Mouse (Mus musculus) CD4-positive, CD25-positive, alpha-beta regulatory T cell, adult 2 months (primary cell): ENCODE measurements at regions not wholly inside any gene's neighbourhood (a gene's known extent, or its start where the extent isn't known, plus 50 kb on each side); places are given as distances from the start of the nearest gene placed in this dataset.

Experiments used
- DNase-seq: peaks from one replicate; pipeline ENCODE4 v3.0.0-alpha.2; 2012; ENCODE audit warnings: low read depth, low spot score

DNA sequence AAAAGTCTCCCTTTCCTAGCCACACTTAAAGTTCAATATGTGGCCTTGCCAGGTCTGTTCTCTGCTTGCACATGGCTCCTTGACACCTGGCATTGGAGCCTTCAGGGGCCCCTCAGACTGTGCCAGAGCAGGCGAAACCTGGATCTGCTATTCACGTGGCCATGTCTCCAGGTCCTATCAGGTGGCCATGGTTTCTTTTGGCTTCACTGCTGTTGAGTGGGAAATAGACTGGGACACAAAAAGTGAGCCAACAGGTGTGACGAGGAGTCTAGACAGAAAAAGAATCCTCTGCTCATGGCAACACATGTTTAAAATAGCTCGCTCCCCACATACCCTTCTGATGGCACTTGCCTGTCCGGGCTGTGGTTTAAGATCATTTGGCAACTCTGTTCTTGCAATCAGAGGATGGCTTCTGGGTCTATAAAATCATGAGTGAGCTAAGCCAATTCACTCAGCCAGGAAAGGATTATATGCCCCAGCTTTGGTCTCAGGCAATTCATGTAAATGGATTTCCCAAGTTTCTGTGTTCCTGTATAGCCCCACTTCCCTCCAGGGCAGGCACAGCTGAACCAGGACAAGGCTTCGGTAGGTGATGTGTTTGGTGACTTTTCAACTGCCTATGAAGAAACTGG, 309.0 kb upstream of the Slc30a5 start:
- DNase-seq, result no peak

DNA sequence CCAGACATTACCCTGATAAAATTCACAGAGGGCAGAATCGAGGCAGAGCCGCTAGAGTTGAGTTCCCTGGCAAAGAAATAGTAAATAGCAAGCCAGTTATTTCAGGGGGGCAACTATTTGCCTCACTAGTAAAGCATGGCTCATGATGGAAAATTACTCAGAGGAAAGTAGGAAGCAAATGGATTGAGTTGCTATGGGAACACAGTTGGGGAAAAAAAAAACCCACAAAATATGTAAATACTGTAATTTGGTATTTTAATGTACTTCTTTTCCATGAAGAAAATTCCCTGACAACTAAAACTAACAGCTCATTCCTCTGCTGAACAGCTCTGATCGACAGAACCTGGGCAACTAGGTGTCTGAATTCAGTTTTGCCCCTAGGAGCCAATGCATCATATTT, 296.2 kb upstream of the Slc30a5 start:
- no peak for DNase-seq

DNA sequence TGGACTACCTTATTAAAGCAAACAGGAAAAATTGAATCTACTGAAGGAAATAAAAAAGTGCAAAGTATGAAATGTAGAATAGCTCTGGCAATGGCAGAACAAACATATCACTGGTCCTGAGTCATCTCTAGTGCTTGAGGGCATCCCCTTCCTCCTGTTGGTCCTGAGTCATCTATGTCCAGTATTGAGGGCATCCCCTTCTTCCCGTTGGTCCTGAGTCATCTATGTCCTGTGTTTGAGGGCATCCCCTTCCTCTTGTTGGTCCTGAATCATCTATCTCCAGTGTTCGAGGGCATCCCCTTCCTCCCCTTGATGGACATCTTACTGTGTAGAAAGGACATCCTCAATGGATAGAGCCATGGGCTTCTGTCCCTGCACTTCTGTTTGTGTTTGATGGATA, 294.6 kb upstream of the Slc30a5 start:
- no peak for DNase-seq

DNA sequence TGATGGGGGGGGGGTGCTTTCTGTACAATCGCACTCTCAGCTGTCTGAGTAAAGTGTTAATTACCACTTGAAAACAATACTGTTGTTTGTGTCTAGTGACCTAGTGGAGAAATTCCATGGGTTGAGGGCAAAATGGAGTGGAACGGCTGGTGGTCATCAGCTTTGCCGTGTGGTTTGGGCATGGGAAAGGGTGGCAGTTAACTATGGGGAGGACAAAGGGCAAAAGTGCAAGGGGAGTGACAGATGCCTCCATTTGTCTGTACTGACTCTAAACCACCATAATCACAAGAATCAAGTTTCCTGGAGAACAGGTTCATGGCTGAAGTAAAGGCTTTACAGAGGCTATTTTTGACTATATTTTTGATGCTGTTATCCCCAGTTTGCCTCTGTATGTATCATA, 294.0 kb upstream of the Slc30a5 start:
- no peak for DNase-seq

DNA sequence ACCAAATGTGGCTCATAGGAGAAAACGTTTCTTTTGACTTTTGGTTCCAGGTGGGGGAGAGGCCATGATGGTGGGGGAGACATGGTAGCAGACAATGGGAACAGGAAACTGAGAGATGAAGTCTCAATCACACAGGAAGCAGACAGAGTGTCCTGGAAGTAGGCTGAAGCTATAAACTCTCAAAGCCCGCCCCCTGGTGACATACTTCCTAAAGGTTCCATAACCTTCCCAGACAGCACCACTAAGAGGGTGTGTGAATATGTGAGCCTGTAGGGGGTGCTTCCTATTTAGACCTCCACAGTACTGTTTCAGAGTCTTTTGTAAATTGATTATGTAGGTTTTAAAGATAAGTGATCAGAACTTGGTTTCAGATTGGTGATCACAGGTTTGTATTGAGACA, 284.1 kb upstream of the Slc30a5 start:
- no peak for DNase-seq

DNA sequence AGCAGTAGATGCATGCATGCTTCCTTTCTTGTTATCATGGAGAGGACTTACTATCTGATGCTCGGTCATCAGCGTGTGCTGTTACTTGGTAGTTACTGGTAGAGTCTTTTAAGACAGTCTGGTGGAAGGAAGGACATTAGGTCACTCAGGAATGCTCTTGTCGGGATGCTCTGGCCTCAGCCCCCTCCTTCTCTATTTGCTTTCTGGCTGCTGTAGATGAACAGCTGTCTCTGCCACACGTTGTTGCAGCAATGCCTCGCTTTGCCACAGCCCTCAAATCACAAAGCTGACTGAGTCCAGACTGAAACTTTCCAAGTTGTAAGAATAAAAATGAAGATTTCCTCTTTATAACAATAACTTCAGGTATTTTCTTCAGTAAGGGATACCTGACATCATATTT, 282.1 kb upstream of the Slc30a5 start:
- no peak for DNase-seq

DNA sequence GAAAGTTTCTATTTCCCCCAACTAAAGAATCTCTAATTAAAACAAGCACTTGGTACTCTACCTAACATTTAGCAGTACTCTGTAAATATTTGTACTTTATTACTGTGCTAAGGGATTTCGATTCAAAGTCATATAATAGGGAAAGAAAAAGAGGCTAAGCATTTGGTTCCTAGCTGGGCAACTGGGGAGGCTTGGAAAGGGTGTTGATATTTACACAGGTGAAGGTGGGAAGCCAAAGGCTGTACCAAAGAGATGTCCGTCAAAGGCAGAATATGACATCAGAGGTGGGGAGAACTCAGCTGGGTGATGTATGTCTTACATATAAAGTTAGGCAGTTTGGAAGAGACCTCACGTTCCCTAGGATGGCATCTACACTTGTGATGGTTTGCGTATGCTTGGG, 278.9 kb upstream of the Slc30a5 start:
- DNase-seq, result no peak

DNA sequence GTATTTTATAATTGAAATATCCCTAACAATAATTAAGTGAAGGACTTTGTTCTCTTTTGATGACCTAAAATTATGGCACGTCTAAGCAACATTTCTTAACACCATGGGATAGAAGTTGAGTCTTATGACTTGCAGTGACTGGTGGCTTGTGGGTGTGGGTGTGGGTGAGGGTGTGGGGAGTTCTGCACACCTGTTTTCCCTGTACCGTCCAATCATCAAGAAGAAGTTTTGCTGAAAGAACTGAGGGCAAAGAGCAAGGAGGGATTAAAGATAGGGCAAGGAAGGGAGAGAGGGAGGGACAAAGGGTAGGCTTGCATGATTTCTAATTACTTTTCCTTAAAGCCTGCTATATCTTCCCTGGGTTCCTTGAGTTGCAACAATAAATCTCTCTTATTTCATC, 278.5 kb upstream of the Slc30a5 start:
- no peak for DNase-seq

DNA sequence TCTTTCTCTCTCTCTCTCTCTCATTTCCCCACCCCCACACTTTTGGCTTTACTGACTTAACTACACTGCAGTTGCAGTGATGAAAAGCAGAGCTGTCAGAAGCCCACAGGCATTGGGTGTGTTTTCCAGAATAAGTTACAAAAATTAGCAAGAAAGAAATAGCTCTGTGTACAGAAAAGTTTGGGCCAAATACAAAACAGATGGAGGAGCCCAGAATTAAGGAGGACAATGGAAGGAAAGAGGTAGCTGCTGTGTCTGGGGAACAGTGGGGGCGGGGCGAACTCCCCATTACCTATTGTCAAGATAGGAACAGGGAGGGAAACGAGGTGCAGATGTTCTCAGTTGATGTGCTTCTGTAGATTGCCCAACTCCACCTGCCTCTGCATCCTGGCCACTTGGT, 267.4 kb upstream of the Slc30a5 start:
- DNase-seq, result no peak

DNA sequence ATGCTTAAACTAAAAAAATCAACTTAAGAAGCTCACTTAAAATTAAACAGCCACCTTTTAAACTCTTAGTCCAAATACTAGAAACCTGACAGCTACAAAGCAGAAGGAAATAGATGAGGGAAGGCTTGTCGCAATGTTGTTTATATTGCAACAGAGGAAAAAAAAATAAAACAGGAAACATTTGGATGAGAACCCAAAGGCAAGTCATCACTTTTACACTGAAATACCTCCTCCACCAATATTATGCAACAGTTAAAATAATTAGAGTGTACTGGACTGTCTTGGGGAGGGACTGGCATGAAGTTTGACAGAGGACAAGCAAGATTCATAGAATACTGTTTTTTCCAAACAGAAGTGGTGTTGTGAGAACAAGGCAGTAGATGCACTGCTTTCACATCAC, 263.6 kb upstream of the Slc30a5 start:
- DNase-seq, result no peak

DNA sequence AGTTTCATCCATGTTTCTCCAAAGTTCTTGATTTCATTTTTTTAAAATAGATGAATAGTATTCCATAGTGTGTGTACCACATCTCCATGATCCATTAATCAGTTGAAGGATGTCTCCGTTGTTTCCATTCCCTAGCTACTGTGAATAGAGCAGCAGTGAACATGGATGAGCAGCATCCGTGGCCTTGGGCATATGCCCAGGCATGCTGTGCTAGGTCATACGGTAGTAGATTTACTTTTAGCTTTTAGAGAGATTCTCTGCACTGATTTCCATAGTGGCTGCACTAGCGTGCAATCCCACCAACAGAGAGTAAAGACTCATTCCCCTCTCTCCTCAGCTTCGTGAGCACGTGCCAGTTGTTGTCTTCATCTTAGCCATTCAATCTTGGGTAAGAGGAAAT, 263.0 kb upstream of the Slc30a5 start:
- no peak for DNase-seq

DNA sequence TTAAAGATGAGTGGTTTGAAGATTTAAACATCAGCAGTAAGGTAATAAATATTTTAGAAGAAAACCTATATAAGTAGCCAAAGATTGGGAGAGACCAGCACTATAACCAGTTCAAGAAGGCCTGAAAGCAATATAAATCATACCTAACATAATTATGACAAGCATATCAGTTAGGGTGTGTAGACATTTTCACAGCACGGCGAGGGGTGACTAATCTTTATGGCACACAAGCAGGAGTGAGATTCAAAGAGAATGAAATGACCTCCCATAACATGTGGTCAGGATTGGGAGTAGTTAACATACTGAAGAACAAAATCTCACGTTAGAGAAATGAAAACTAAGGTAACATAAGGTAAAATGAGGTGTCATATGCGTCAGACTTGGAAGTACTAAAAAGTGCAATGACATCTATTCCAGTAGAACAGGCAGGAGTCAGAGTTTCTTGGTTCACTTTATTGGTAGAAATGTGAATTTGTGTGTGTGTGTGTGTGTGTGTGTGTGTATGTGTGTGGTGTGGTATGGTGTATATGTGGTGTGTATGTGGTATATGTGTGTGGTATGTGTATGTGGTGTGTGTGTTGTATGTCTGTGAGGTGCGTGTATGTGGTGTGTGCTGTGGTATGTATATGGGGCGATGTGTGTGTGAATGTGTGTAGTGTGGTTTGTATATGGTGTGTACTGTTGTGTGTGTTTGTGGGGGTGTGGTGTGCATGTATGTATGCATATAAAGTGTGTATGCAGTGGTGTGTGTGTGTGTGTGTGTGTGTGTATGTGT, 262.0 kb upstream of the Slc30a5 start:
- no peak for DNase-seq

DNA sequence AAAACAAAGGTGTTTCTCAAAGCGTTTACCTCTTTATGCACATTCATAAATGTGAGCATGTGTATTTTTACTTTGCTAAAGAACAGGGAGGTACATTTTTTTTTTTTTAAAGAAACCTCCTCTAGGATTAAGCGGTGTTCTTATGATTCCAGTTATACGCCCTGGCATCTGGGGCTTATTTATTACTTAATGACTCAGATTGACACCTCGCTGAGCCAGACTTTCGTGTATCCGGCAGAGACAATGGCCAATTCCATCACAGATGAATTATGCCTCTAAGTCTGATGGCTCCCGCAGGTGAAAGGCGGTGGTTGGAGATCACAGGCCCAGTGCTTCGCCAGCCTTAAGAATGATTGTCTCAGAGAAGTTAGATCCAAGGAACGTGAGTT, 259.5 kb upstream of the Slc30a5 start:
- no peak for DNase-seq

DNA sequence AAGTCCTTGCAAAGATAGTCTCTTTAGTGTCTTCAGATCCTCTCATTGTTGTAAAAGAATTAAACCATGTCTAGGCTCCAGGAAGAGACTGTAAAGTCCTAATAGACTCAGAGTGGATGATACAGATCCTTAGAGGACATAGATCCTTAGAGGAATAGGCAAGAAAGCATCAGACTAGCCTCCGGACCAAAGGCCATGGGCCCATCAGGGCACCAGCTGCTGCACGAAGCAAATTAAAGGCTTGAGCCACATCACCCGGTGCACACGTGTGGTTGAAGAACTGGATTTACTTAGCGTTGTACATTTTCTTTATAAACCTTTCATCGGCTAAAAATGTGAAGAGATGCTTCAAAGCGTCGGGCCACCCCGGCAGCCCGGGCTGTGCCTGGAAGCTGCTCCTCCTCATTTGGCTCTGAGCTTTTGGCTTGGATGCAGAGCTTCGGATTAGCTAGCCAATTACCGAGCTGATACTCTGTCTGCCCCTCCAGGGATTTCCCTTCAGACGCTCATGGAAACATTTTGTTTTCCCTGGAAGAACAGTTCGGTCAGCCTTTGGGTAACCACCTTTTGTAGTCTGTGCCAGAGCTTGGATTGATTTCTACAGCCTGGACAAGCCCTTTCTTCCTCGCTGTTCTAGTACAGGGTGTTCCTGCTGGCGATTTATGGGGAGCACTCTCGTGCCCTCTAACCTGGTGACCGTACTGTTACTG, 259.0 kb upstream of the Slc30a5 start:
- DNase-seq, result no peak

DNA sequence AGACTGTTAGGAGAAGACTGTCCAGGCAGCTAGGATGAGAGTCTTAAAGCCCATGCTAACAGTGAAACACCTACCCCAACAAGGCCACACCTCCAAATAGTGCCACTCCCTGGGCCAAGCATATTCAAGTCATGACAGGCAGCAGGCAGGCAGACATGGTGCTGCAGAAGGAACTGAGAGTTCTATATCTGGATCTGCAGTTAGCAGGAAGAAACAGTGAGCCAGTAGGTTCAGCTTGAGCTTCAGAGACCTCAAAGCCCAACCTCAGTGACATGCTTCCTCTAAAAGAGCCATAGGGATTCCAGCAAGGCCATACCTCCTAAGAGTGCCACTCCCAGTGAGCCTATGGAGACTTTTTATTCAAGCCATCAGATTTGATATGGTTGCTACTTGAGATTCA, 252.0 kb upstream of the Slc30a5 start:
- no peak for DNase-seq

DNA sequence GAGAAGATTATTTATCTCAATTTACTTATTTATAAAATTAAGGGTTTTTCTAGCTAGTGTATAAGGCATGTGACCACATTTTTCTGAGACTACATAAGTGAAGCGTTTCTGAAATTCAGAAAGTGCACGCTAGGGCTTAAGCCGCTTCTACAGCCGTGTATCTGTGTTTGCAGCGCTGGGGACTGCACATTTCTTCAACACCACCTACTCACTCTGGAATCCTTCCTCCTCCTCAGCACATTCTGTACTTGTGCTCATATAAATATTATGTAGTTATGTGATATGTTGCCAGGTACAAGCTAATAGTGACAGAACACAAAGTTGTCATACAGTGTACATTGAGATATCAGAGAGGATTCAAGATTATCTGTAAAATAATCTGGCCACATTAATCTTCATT, 251.0 kb upstream of the Slc30a5 start:
- no peak for DNase-seq

DNA sequence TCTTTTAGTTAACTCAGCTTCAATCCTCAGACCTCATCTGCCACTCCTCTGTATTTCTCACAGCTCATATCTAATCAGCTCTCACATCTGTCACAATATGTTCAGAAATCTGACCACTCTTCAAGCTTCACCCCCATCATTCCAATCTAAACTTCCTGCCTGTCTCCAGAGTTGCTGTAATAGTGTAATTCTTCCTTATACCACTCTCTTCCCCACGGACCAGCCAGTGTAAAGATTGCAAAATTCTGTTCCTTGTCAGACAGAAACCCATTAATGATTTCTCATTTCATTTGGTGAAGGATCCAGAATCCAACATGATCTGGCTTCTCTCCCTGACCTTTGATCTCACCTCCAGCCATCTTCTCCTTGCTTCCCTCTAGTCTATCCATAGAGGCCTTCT, 250.2 kb upstream of the Slc30a5 start:
- DNase-seq, result no peak

DNA sequence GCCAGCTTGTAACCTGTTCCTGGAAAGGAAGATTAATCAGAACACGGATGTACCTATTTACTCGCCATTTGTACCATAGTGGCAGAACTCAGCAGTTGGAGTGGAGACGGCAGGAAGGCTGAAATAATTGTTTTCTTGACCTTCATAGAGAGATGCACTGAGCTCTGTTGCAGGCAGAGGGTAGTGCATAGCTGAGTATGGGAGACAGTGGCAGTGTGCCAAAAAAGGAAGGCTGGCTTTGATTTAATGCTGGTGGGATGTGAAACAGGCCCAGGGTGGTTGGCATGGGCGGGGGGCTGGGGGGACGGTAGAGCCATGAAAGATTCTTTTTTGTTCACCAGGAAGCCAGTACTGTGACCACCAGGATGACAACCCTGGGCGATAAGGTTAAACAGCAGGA, 235.3 kb upstream of the Slc30a5 start:
- no peak for DNase-seq

DNA sequence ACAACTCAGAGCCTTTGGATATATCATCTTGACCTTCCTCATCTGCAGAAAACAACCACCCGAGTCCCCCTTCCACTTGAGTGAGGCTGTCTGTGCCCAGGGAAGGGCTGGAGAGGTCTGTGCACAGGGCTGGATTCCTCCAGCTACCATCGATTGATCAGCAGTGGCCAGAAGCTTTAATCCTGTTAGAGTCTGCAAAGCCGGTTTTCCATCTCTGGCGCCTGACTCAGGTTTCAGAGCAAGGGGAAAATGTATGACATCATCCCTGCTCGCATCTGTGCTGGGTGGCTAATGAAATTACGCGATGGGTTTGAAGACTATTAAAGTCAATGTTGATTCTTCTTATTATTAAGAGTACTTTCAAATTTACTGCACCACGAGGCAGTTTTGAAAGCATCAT, 229.4 kb upstream of the Slc30a5 start:
- no peak for DNase-seq

DNA sequence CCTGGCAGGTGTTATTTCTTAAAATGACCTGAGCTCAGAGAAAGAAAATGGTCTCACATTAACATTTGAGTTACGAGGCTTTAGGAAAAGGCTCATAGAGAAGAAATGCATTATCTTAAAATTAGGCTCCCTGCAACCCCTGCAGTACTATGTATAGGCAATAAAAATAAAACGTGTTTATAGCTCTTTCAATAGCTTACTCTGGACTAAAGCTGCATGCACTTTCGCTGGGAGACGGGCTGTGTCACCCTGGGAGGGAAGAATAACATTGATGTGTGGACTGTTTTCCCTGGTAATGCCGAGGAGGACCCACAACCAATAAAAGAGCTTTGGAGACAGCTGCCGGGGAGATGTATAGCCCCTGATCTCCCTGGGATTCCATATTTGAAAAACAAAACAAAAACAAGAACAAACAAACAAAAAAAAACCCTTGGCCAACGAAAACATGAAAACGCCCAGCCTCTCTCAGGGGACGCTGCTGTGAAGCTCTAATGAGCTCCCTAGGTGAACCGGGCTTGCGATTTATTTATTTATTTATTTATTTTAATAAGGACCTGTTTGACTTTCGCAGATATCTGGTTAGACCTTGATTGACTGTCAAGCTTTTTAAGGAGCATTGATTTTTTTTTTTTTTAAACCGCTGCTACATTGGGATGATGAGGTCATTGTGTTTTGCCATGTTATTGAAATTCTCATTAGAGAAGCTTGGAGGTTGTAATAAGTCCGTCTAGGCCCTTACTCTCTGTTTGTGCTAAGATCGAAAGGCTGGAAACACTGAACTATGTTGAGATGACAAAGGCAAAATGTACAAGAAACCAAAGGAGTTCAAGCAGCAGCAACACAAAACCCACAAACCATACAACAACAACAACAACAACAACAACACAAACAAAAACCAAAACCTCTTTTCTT, 228.3 kb upstream of the Slc30a5 start:
- no peak for DNase-seq

DNA sequence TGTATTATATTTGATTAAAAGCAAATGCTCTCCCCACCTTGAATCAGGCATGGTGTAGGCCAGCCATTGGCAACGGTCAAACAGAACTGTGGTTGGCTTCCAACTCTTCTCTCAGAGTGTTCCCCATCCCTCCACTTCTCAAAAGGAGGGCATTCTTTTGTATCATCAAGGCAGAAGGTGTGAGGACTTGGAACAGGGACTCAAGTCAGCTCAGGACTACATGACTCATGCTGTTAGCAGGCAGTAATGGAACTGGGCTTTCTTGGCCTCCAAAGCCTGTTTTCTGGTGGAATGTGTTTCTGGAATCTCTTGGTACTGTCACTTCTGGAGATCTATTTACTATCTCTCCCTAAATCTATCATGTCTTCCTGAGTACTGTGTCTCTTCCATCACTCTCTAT, 216.3 kb upstream of the Slc30a5 start:
- no peak for DNase-seq

DNA sequence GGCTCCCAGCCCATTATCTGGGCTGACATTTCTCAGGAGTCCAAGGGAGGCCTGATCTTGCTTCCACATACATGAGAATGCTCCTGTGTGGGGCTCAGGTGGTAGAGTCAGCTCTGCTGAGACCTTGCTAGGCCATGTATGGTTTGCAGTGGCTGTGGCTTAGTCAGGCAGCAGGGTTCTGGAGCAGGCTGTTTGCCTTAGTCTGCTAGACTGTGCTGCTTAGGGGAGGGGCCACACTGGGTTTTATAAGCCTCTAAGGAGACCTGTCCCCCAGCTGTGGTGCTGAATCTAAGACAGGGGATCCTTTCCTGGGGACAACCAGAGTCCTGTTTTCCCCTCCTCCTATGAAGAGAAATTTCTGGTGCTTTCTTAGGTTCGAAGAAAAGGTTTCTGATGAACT, 199.4 kb upstream of the Slc30a5 start:
- DNase-seq, result no peak
